ENCODE assay signal across 13 mouse cellular contexts in genomic region chr2:153559613-153560152, GRCm38 (mm10). TPM values are rescaled to one million over a fixed set of nuclear protein-coding genes. Genes with fewer than 3 reads are reported as not detected.
DNase-seq lines count a peak whose midpoint lies in the region; ATAC-seq and TF ChIP-seq lines count a peak whose summit lies in the region.
"Had no signal": no experiment of that assay in that cellular context is flagged by ENCODE, and none has a peak within 500 bp of the region (broad histone marks: within the 10 kb centered on the region; RNA-seq: fewer than 3 reads in every experiment).

No protein-coding gene starts in this region.

- H3K9me3 ChIP-seq in heart, embryonic 13.5 days: no peaks in the 10 kb centered on the region
- no peaks in the 10 kb centered on the region for H3K9me3 ChIP-seq in midbrain, embryonic 10.5 days (replicated peaks)
- no peaks in the 10 kb centered on the region for H3K9me3 ChIP-seq in midbrain, postnatal 0 days (ENCODE audit: low read length)
- H3K9me3 ChIP-seq in liver, embryonic 13.5 days (replicated peaks): no peaks in the 10 kb centered on the region
- H3K9me3 ChIP-seq: liver, embryonic 15.5 days had no signal

- DNase-seq in cerebellum, postnatal 10 days: peak; percentile 82 to 83
- DNase-seq in cerebellum, adult 11-12 months: no peak
- DNase-seq in heart, adult 18-20 months: no peak
- no peak for DNase-seq in midbrain, embryonic 10.5 days (ENCODE audit: low spot score)
- DNase-seq in midbrain, postnatal 0 days (ENCODE audit: low spot score): no peak
- DNase-seq in liver, embryonic 13.5 days: no peak
- DNase-seq in ovary, adult 18-20 months (ENCODE audit: low spot score): no peak
- DNase-seq: adrenal gland, adult 2 months; kidney, postnatal 14 days; lung, postnatal 4 days had no signal

- no peaks in the 10 kb centered on the region for H3K36me3 ChIP-seq in heart, embryonic 13.5 days
- no peaks in the 10 kb centered on the region for H3K36me3 ChIP-seq in midbrain, embryonic 10.5 days
- H3K36me3 ChIP-seq in midbrain, postnatal 0 days (ENCODE audit: insufficient read depth, low read length): no peaks in the 10 kb centered on the region
- no peaks in the 10 kb centered on the region for H3K36me3 ChIP-seq in liver, embryonic 13.5 days
- H3K36me3 ChIP-seq: liver, embryonic 15.5 days had no signal

- TF ChIP-seq CTCF in midbrain, postnatal 0 days (IDR thresholded peaks at IDR 0.05): no peak

- peak overlapping the region; percentile 99 for H3K27ac ChIP-seq in heart, embryonic 13.5 days (replicated peaks)
- H3K27ac ChIP-seq in midbrain, embryonic 10.5 days (replicated peaks): 0 out of 2 replicates have a peak overlapping the region, but pooled peaks have one; percentile 19
- H3K27ac ChIP-seq in midbrain, postnatal 0 days (ENCODE audit: low read depth, low read length): no peak overlapping the region
- H3K27ac ChIP-seq in liver, embryonic 13.5 days: peak overlapping the region; percentile 60
- H3K27ac ChIP-seq: stomach, postnatal 0 days had no signal

- ATAC-seq in heart, embryonic 13.5 days (ENCODE audit: extremely low read depth, insufficient number of reproducible peaks, low FRiP score, low TSS enrichment): no peak
- ATAC-seq in midbrain, postnatal 0 days (ENCODE audit: low FRiP score): no peak
- no peak for ATAC-seq in liver, embryonic 13.5 days (ENCODE audit: low read depth)

- no peak overlapping the region for H3K4me3 ChIP-seq in heart, embryonic 13.5 days
- no peak overlapping the region for H3K4me3 ChIP-seq in midbrain, embryonic 10.5 days
- H3K4me3 ChIP-seq in midbrain, postnatal 0 days (ENCODE audit: low read depth, low read length): no peak overlapping the region
- no peak overlapping the region for H3K4me3 ChIP-seq in liver, embryonic 13.5 days (replicated peaks)
- H3K4me3 ChIP-seq: liver, embryonic 15.5 days had no signal

- no peak overlapping the region for H3K4me2 ChIP-seq in heart, embryonic 13.5 days
- no peak overlapping the region for H3K4me2 ChIP-seq in midbrain, postnatal 0 days (ENCODE audit: low read depth, low read length, poor library complexity, severe bottlenecking)
- no peak overlapping the region for H3K4me2 ChIP-seq in liver, embryonic 13.5 days

- 47% methylated on average over 8 of the region's 8 CpGs for WGBS in heart, embryonic 13.5 days
- WGBS in midbrain, embryonic 10.5 days: 63% methylated on average over 8 of the region's 8 CpGs
- WGBS in midbrain, postnatal 0 days: 44% methylated on average over 8 of the region's 8 CpGs
- 67% methylated on average over 8 of the region's 8 CpGs for WGBS in liver, embryonic 13.5 days (ENCODE audit: insufficient replicate concordance)

- H3K4me1 ChIP-seq in heart, embryonic 13.5 days: peaks cover 55% of the 10 kb centered on the region
- peaks cover 49% of the 10 kb centered on the region for H3K4me1 ChIP-seq in midbrain, embryonic 10.5 days
- H3K4me1 ChIP-seq in midbrain, postnatal 0 days (ENCODE audit: insufficient read depth, low read length): peaks cover 16% of the 10 kb centered on the region
- H3K4me1 ChIP-seq in liver, embryonic 13.5 days (replicated peaks): peaks cover 72% of the 10 kb centered on the region

- peak overlapping the region; percentile 81 for H3K9ac ChIP-seq in heart, embryonic 13.5 days
- no peak overlapping the region for H3K9ac ChIP-seq in midbrain, postnatal 0 days (replicated peaks; ENCODE audit: low read length, poor library complexity, severe bottlenecking)
- peak overlapping the region; percentile 72 for H3K9ac ChIP-seq in liver, embryonic 13.5 days
- H3K9ac ChIP-seq: liver, embryonic 15.5 days had no signal

- H3K27me3 ChIP-seq in heart, embryonic 13.5 days (replicated peaks): no peaks in the 10 kb centered on the region
- H3K27me3 ChIP-seq in midbrain, embryonic 10.5 days (ENCODE audit: low read depth, poor library complexity, severe bottlenecking): peaks cover 32% of the 10 kb centered on the region
- no peaks in the 10 kb centered on the region for H3K27me3 ChIP-seq in midbrain, postnatal 0 days (ENCODE audit: insufficient read depth, low read length)
- no peaks in the 10 kb centered on the region for H3K27me3 ChIP-seq in liver, embryonic 13.5 days
- H3K27me3 ChIP-seq: liver, embryonic 15.5 days had no signal

RNA-seq across cellular contexts. Expression of gene Nol4l, which starts 29.9 kb away (rescaled TPM):
- polyA plus RNA-seq in heart, embryonic 13.5 days (2015; fragmentation: Nextera tagmentation; extraction: Ambion mirVana): 10.5 and 11.0 TPM in 2 replicates
- 1 to 10 TPM; 3.3 to 3.8 TPM for total RNA-seq in heart, adult 18-20 months (2021)
- polyA plus RNA-seq in midbrain, embryonic 10.5 days (2016; fragmentation: Nextera tagmentation; extraction: Ambion mirVana): 12.8 and 16.8 TPM in 2 replicates
- 73.1 and 97.7 TPM in 2 replicates for total RNA-seq in midbrain, postnatal 0 days (2014; rRNA removed)
- polyA plus RNA-seq in midbrain, postnatal 0 days (2015; fragmentation: Nextera tagmentation; extraction: Ambion mirVana): 24.4 and 26.4 TPM in 2 replicates
- 5.3 and 5.4 TPM in 2 replicates for polyA plus RNA-seq in liver, embryonic 13.5 days (2015; fragmentation: Nextera tagmentation; extraction: Ambion mirVana)

Comparison
In these comparisons a context has a peak if more than half of its experiments do, and no peak if none do; other contexts are left out.
1. DNase-seq: peak in cerebellum, postnatal 10 days (2 of 2); none in cerebellum, adult 11-12 months (single experiment), heart, adult 18-20 months (0 of 2), midbrain, embryonic 10.5 days (single experiment), midbrain, postnatal 0 days (single experiment), liver, embryonic 13.5 days (single experiment) and ovary, adult 18-20 months (single experiment).